Mouse (Mus musculus): Measurements from ENCODE around the gene Acss2.
"Not testable (repeated sequence)": the region's sequence is repeated elsewhere in the genome, so short reads cannot be mapped to it uniquely, and the experiment has no call there.

Gene Acss2

DNA sequence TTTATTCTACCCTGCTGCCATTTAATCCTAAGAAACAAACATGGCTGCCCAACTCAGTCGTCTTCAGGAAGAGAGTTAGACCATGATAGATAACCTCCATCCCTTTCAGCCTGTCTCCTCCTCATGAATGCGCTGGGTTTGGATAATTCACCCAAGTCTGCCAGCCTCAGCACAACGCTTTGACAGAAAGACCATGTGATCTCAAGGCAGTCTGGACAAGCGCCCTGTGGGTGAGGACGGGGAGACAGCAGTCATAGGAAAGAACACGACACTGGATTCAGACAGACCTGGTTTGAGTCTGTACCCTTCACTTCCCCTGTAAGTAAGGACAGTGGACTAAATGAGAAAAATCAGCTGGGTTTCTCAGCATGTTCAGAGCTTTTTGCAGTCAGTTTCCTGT lies 71.8 kb downstream of the Acss2 start:
- DNase-seq (ENCODE audit: low read depth, low spot score): peak; percentile 57

DNA sequence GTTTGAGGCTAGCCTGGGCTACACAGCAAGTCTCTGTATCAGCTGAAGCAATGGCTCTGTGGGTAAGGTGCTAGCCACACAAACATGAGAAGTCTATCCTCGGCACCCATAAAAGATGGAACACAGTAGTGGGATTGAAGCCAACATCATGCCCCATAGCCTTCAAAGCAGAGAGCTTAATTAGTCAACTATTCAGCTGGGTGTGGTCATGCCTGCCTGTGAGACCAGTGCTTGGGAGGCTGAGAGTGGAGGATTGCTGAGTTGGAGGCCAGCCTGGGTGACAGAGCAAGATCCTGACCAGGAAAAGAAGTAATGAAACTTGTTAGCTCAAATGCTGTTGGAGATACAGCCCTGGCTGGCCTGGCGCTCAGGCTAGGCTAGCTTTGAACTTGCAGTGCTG lies 73.1 kb downstream of the Acss2 start:
- no peak for DNase-seq (ENCODE audit: low read depth, low spot score)

GRCm38 (mm10) chr2:155591676-155592075 lies 73.9 kb downstream of the Acss2 start:
- peak; percentile 30 for DNase-seq (ENCODE audit: low read depth, low spot score)

GRCm38 (mm10) chr2:155592137-155592853 lies 74.5 kb downstream of the Acss2 start, which contains the start of gene Gss:
Gss (minus strand) TSS chr2:155592810.
- DNase-seq (ENCODE audit: low read depth, low spot score): peak; percentile 98

DNA sequence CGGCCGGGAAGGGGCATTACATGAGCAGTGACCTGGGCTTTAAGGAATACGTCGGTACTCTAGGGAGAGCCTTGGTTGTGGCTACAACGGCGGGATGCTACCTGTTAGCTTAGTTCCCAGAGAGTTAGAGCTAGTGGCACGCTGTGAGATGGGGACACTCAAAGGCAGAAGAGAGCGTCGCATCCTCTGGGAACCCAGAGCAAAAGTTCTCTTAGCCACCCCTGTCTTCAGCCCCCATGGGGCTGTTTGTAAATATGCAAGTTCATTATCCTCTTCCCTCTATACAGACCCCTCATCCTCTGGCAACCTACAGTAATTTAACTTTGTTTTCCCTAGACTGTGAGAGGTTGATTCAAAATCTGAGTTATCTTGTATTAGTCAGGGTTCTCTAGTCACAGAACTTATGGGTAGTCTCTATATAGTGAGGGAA lies 75.1 kb downstream of the Acss2 start:
- no peak for DNase-seq (ENCODE audit: low read depth, low spot score)

- DNase-seq (ENCODE audit: low read depth, low spot score): no peak
These were observed 77.8 kb downstream of the Acss2 start for GRCm38 (mm10) chr2:155595516-155595915.

DNA sequence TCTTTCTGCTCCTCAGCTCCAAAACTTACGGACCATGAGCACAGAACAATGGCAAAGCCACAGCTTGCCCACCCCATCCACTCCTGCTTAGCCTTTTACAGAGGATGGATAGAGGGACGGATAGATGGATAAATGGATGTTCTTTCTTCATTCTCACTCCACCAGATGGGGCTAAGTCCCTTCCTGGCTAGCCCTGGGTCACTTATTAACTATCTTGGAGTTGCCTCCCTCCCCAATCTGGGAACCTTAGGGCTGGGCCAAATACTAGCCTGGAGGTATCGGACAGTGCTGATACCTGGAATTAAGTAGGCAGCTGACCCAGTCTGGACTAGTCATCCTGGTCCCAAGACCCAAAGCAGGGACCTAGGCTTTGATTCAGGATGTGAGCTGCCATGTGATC lies 86.0 kb downstream of the Acss2 start:
- no peak for DNase-seq (ENCODE audit: low read depth, low spot score)

GRCm38 (mm10) chr2:155604560-155605235 lies 87.0 kb downstream of the Acss2 start:
- no peak for DNase-seq (ENCODE audit: low read depth, low spot score)

DNA sequence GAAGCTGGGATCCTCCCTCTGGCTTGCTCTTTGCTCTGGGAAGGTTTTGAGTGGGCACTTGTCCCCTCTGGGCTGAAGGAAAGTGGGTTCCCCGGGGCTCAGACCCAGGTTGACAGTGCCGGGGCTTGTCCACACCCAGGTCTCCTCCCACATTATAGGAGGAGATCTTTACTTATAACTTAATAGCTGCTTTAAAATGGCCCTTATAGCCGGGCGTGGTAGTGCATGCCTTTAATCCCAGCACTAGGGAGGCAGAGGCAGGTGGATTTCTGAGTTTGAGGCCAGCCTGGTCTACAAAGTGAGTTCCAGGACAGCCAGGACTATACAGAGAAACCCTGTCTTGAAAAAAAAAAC lies 87.5 kb downstream of the Acss2 start:
- DNase-seq (ENCODE audit: low read depth, low spot score): not testable (repeated sequence)

DNA sequence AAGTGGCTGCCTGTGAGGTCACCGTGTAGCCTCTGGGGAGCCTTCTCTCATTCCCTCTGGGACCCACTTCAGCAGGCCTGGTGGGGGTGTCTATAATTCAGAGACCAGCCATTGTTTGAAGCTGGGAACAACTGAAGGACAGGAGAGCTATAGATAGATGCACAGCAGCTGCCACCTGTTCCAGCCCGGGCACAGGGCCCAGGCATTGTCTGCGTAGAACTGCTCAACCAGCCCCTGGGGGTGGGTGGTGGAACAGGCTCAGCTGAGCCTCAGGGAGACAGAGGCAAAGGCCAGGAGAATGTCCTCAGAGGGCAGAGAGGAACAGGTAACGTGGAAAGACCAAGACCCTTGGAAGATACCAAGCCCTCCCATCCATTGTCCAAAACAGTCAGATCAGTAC lies 88.6 kb downstream of the Acss2 start:
- peak; percentile 87 for DNase-seq (ENCODE audit: low read depth, low spot score)

- DNase-seq (ENCODE audit: low read depth, low spot score): no peak
These were observed 93.2 kb downstream of the Acss2 start, which contains the start of gene Myh7b for GRCm38 (mm10) chr2:155610978-155611377. Myh7b (plus strand) TSS chr2:155611212.

- DNase-seq (ENCODE audit: low read depth, low spot score): no peak
These were observed 94.2 kb downstream of the Acss2 start for GRCm38 (mm10) chr2:155611834-155612550.

DNA sequence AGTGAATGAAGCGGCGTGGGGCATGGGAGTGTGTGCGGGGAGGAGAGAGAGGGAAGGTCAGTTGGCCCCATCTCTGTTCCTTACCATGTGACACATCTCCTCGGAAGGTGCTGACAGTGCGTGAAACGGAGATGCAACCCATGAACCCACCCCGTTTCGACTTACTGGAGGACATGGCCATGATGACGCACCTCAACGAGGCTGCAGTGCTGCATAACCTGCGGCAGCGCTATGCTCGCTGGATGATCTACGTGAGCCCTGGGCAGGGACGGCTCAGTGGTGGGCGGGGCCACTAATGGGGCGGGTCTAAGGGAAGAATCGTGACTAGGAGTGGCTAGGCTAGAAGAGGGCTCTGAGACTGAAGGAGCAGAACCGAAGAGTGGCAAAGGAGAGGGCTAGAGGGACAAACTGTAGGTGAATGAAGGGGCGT lies 95.6 kb downstream of the Acss2 start:
- DNase-seq (ENCODE audit: low read depth, low spot score): peak; percentile 87

- DNase-seq (ENCODE audit: low read depth, low spot score): no peak
These were observed 96.2 kb downstream of the Acss2 start for GRCm38 (mm10) chr2:155613953-155614352.

DNA sequence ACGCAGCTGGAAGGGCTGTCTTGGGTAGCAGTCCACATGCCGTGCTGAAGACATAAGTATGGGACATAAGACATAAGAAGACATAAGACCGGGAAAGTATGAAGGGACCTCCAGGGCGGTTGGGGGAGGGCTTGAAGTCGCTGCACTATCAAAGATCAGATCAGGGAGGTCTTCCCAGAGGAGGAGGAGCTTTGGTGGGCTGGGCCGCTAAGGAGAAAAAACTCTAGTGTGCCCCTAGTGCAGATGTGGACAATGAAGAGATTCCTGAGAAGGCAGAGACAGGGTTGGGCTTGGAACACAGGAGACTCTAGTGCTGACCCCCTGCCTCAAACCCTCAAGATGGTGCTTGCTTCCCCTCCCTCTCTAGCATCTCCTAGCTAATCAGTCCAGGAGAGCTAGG lies 99.2 kb downstream of the Acss2 start:
- DNase-seq (ENCODE audit: low read depth, low spot score): no peak

- DNase-seq (ENCODE audit: low read depth, low spot score): peak; percentile 79
These were observed 102.1 kb downstream of the Acss2 start for GRCm38 (mm10) chr2:155619817-155620216.

- DNase-seq (ENCODE audit: low read depth, low spot score): no peak
These were observed 104.9 kb downstream of the Acss2 start for GRCm38 (mm10) chr2:155622606-155623005.

GRCm38 (mm10) chr2:155623996-155624395 lies 106.2 kb downstream of the Acss2 start:
- no peak for DNase-seq (ENCODE audit: low read depth, low spot score)

DNA sequence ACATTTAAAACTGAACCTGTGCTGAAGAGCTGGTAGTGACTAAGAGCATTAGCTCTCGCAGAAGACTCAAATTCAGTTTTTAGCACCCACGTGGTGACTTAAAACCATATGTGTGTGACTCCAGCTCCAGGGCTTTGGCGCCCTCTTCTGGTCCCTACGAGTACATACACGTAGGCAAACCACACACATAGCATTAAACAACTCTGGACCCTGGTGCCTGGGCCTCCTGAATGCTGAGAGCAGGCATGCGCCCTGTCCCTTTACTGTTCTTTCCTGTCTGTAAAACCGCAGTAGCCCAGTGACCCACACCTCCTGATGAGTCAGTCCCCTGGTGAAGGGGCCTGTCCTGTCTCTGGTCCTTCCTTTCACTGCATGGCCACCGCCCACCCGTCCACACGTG lies 107.0 kb downstream of the Acss2 start:
- DNase-seq (ENCODE audit: low read depth, low spot score): peak; percentile 88

DNA sequence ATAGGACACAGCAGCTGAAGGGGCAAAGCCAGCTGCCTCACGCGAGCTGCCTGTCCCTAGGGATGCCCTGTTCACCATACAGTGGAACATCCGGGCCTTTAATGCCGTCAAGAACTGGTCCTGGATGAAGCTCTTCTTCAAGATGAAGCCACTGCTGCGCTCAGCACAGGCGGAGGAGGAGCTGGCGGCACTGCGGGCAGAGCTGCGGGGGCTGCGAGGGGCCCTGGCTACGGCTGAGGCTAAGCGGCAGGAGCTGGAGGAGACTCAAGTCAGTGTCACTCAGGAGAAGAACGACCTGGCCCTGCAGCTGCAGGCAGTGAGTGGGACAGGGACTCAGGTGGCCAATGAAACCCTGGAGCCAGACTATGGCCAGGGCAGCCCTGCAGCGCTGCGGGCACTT lies 108.5 kb downstream of the Acss2 start:
- DNase-seq (ENCODE audit: low read depth, low spot score): no peak

DNA sequence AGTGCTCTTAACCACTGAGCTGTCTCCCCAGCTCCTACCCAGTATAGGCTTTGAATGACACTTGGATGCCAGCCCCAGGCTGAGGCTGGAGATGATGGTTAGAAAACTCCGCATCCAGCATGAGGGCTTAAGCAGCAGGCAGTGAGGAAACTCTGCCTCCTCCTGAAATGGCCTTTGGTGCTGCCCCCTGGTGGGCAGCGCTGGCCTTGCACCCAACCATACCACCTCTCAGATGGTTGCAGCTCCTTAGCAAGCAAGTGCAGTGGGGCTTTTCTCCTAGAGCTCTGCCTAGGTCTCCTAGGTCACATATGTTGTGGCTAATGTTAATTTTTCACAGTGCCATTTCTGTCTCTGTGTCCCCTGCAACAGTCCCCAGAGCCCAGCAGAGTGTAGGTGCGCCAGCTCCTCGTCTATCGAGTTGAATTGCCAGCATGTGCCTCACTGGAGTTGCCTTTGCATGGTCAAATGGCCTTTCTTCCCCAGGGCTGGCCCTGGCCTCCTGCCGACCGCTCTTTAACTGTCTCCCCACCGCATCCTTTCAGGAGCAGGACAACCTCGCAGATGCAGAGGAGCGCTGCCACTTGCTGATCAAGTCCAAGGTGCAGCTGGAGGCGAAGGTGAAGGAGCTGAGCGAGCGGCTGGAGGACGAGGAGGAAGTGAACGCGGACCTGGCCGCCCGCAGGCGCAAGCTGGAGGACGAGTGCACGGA lies 109.4 kb downstream of the Acss2 start:
- DNase-seq (ENCODE audit: low read depth, low spot score): peak; percentile 86

DNA sequence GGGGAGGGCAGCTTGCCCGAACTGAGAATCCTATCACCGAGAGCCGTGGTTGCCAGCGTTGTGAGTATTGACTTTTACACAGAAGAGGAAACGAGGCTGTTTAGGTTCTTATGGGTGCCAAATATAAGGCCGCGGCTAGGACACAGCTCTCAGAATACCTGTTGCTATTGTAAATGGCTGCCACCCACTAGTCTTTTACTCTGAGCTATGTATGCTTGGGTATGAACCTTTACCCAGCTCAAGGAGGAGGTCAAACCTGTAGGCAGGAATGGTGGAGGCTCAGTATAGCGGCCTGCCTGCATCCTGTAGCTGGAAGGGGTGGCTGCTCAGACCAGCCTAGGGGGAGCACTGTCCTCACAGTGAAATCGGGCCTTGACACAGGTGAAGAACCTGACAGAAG lies 110.4 kb downstream of the Acss2 start:
- DNase-seq (ENCODE audit: low read depth, low spot score): no peak

All from brain, adult 2 months (tissue).